Mouse (Mus musculus): ENCODE measurements around the gene Inpp5a. TPM values are rescaled to one million over a fixed set of nuclear protein-coding genes. Genes with fewer than 3 reads are reported as not detected.

The Inpp5a gene
- polyA plus RNA-seq, 1 experiment from 2014 or later: 16.4 TPM

DNA sequence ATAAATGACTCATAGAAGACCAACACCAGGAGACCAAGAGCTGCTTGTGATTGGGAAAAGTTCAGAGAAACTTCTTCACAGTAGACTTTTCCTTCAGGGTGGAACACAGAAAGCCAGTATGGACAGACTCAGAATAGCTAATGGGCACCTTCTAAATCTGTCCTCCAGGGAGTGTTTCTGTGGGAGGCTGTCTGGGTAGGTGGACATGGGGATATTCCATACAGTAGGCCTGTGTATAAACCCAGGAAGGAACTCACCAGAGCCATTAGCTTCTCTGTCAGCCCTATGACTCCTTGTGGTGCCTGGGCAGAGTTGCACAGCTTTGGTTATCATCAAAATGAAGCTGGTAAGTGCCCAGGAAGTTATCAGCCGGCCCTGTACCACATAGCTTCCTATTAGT is 151.7 kb downstream of the Inpp5a start:
- Histone ChIP-seq H3K36me3 (no peaks in the 10 kb centered on the region), H3K4me2 (no peak overlapping the region), H3K27ac (no peak overlapping the region), H3K9me3 (no peaks in the 10 kb centered on the region), H3K4me3 (no peak overlapping the region), H3K27me3 (peaks cover 88% of the 10 kb centered on the region), H3K9ac (no peak overlapping the region), H3K4me1 (replicated peaks) (peaks cover 17% of the 10 kb centered on the region)
- ATAC-seq (ENCODE audit: low FRiP score): no peak
- 90% methylated on average over 1 of the region's 1 CpGs for WGBS

DNA sequence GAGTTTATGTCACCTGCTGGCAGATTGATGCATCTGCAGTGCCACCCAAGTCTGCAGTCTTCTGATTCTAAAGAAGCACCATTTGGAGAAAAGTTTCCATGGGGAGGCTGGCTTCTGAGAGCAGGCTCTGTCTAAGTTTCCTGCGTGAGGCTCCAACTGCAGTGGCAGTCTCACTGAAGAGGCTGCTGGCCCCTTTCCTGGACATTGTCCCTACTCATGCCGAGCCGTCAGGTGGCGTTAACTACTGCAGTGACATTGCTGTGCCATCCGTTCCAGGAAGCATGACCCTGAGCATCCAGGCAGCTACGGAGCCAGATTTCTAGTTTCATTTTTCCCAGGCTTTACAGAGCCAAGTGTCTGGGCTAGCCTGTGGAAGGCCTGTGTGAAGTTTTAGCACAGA is 152.5 kb downstream of the Inpp5a start:
- peaks cover 88% of the 10 kb centered on the region for H3K27me3 ChIP-seq
- no peaks in the 10 kb centered on the region for H3K36me3 ChIP-seq
- 88% methylated on average over 6 of the region's 6 CpGs for WGBS
- no peak overlapping the region for H3K4me3 ChIP-seq
- H3K4me2 ChIP-seq: no peak overlapping the region
- no peak for ATAC-seq (ENCODE audit: low FRiP score)
- H3K9me3 ChIP-seq: no peaks in the 10 kb centered on the region
- H3K27ac ChIP-seq: no peak overlapping the region
- no peak overlapping the region for H3K9ac ChIP-seq
- H3K4me1 ChIP-seq (replicated peaks): peaks cover 26% of the 10 kb centered on the region

DNA sequence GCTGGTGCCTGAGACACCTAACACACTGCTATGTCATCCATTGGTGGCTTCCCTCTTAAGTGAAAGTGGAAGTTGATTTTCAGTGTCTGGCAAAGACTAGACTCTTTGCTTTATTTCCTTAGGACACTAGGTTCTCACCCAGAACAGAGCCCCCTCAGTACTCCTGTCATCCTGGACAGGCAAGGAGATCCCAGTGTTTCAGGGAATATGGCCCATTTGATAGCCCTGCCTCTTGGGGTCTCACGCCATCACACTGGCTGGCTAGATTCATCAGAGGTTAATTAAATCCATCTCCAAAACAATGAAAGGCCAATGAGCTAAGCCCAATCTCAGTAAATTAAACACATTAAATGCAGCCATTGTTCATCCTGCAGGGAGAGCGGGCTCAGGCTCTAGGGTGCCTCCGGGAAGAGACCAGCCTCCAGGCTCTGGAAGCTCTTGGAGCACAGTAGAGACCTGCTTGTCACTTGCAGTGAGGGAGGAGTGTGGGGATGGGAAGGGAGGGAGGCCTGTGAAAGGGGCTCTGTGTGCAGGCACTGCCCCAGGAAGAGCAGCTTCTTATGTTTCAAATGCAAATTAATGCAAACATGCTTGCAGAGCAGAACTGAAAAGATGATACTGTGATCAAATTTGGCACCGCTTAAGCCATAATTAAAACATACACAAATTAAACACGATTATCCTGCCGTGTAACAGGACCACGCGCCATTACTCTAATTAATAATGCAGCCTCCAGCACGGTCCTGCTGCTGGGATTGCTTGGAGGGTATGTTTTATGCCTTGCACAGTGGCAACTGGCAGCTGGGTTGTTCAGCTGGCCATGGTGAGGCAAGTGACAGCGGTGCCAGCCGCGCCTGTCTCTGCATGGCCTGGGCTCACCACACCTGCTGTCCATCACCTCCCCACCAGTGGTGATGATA is 156.1 kb downstream of the Inpp5a start:
- Histone ChIP-seq H3K27me3 (peaks cover 88% of the 10 kb centered on the region), H3K4me3 (no peak overlapping the region), H3K9me3 (no peaks in the 10 kb centered on the region), H3K27ac (peak overlapping the region; percentile 73), H3K36me3 (no peaks in the 10 kb centered on the region), H3K4me1 (replicated peaks) (peaks cover 26% of the 10 kb centered on the region), H3K9ac (peak overlapping the region; percentile 43; the same call in 1 of the 2 replicates), H3K4me2 (peak overlapping the region; percentile 15; the same call in 1 of the 2 replicates)
- peak; percentile 92 for ATAC-seq (ENCODE audit: low FRiP score)
- WGBS: 19% methylated on average over 12 of the region's 12 CpGs

DNA sequence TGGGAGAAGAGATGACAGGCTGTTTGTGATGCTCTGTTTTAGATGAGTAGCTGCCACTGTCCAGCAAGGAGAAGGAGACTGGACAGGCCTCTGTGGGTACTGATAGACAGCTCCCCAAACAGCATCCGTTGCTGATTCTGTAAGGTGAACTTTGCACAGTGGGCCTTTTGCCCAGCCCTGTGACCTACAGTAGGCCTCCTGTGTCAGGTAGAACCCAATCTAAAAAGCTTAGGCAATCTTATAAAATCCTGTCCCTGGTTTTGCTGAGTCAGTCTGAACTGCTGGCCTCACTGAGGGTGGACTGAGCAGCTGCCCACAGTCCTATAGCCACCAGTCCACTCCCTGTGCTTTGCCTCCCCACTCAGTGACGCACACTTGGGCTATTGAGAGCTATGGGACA is 158.4 kb downstream of the Inpp5a start:
- Histone ChIP-seq H3K9me3 (no peaks in the 10 kb centered on the region), H3K4me2 (no peak overlapping the region), H3K4me1 (replicated peaks) (peaks cover 26% of the 10 kb centered on the region), H3K4me3 (no peak overlapping the region), H3K9ac (no peak overlapping the region), H3K27ac (no peak overlapping the region), H3K27me3 (peaks cover 89% of the 10 kb centered on the region), H3K36me3 (no peaks in the 10 kb centered on the region)
- no peak for ATAC-seq (ENCODE audit: low FRiP score)
- 89% methylated on average over 2 of the region's 2 CpGs for WGBS

DNA sequence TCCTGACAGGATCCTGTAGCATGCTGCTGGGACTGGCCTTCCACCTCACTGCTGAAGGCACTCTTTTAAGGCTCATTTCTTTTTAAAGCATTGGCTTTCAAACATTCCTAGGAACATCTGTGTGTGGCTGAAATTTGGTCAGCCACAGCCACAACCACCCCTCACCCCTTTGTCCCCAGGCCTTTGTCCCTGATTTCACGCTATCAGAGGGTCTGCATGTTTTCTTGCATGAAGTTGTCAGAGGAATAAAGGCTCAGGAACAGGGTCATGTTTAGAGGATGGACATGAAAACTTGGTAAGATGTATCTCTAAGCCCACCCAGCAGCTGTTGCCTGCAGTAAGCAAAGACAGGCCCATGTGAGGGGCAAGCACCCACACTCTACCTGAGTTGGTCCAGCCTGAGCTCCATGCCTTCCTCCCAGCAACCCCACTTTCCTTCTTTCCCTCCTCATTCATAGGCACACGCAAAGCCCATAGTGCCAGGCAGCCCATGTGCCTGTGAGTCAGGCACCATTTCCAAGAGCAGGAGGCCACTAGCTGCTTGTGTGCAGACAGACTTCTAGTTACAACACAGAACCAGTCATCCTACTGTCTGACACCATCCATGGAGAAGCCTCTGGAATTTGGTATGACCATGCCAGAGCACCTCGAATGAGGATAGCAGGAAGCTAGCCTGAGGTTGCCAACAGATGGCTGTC is 161.3 kb downstream of the Inpp5a start:
- Histone ChIP-seq H3K27me3 (peaks cover 91% of the 10 kb centered on the region), H3K4me2 (no peak overlapping the region), H3K27ac (no peak overlapping the region), H3K4me3 (no peak overlapping the region), H3K4me1 (replicated peaks) (peaks cover 12% of the 10 kb centered on the region), H3K9ac (no peak overlapping the region), H3K9me3 (no peaks in the 10 kb centered on the region), H3K36me3 (no peaks in the 10 kb centered on the region)
- no peak for ATAC-seq (ENCODE audit: low FRiP score)
- 55% methylated on average over 3 of the region's 3 CpGs for WGBS

DNA sequence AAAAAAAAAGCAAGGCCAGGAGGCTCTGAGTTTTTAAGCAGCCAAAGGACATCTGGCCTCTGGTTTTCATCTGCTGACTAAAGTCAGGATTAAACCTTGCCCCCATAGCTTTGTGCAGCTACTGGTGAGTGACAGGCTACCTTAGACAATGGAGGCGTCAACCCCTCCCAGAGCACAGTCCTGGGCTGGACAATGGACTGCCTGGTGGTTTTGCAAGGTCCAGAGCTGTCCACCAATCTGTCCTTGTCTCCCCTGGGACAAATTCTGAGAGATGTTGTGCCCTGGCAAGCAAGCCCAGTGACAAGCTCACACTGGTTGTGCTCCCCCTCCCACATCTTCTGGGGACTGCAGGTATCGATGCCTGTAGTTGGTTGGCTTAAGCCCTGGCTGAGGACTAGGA is 162.6 kb downstream of the Inpp5a start:
- H3K9ac ChIP-seq: no peak overlapping the region
- H3K4me2 ChIP-seq: no peak overlapping the region
- ATAC-seq (ENCODE audit: low FRiP score): no peak
- H3K4me1 ChIP-seq (replicated peaks): peaks cover 4% of the 10 kb centered on the region
- WGBS: 34% methylated on average over 2 of the region's 2 CpGs
- no peak overlapping the region for H3K27ac ChIP-seq
- no peaks in the 10 kb centered on the region for H3K36me3 ChIP-seq
- no peaks in the 10 kb centered on the region for H3K9me3 ChIP-seq
- H3K27me3 ChIP-seq: peaks cover 90% of the 10 kb centered on the region
- H3K4me3 ChIP-seq: no peak overlapping the region

DNA sequence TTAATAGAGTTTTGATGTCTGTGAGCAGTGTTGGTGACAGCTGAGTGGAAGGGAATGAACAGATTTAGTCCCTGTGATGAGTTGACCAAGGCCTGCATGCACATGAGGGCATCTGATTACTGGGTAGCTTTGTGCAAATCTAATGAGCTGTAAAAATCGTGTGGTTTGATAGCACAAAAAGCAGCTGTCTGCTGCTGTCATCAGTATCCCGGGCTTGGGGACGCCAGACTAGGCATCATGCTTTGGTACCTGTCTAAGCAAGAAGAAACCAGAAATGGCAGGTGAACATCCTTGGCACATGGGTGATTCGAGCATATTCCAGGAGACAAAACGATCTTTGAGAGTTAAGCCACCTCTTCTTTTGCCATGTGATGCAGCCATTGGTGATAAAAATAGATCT is 167.4 kb downstream of the Inpp5a start:
- H3K36me3 ChIP-seq: 0 out of 2 replicates have a peak, but pooled peaks cover 3% of the 10 kb centered on the region
- H3K9ac ChIP-seq: no peak overlapping the region
- H3K27me3 ChIP-seq: peaks cover 90% of the 10 kb centered on the region
- H3K27ac ChIP-seq: no peak overlapping the region; the same call in 1 of the 2 replicates
- no peak for ATAC-seq (ENCODE audit: low FRiP score)
- peaks cover 13% of the 10 kb centered on the region for H3K4me1 ChIP-seq (replicated peaks)
- H3K9me3 ChIP-seq: no peaks in the 10 kb centered on the region
- no peak overlapping the region for H3K4me2 ChIP-seq
- 34% methylated on average over 5 of the region's 5 CpGs for WGBS
- H3K4me3 ChIP-seq: no peak overlapping the region

DNA sequence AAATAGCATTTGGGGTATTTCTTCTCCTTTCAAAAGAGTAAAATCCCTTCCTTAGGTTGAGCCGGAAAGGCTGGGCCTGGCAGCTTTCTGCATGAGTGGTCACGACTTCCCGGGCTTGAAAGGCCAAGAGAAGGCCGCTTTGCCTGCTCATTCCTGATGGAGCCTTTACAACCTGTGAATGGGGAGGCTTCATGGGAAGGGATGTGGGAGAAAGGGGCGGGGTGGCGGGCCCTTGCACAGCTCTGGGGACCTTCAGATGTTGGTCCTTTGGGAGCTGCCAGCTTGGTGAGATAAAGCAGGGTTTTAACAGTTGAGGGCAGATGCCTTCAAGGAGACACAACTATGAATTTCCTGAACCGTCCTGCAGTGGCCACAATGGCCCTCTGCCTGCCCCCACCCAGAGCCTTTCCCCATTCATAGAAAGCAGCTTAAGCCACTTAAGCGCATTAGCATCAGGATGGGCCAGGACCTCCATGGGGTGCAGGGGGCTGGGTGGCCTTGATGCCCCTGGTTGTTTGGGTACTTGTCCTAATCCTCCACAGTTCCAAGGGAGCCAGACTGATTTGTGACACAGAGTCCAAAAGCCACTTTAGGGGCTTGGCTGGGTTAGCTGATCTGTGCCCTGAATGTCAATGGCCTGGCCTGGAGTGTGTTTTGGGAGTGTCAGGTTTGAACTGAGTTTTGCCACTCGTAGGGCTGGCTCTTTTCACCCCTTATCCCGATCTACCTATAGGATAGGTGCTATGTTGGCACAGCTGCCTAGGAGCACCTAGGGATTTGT is 168.0 kb downstream of the Inpp5a start:
- Histone ChIP-seq H3K27me3 (peaks cover 90% of the 10 kb centered on the region), H3K4me1 (replicated peaks) (peaks cover 13% of the 10 kb centered on the region), H3K4me2 (no peak overlapping the region), H3K9ac (no peak overlapping the region), H3K4me3 (no peak overlapping the region), H3K9me3 (no peaks in the 10 kb centered on the region), H3K36me3 (0 out of 2 replicates have a peak, but pooled peaks cover 3% of the 10 kb centered on the region), H3K27ac (no peak overlapping the region; the same call in 1 of the 2 replicates)
- ATAC-seq (ENCODE audit: low FRiP score): no peak
- WGBS: 24% methylated on average over 10 of the region's 10 CpGs

DNA sequence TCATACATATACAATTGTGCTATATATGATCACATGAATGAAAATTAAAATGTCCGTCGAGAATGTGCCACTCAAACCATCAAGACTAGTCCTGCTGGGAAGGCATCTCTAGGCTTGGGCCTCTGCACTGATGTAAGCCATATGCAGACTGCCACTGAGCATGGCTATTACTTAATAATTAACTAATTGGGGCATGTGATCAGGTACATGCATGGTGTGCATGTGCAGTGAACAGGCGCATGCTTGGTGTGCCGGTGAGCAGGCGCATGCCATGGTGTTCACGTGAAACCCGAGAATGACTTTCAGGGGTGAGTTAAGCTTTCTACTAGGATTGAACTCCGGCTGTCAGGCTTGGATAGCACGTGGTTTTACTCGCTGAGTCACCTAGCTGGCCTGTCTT is 170.8 kb downstream of the Inpp5a start:
- Histone ChIP-seq H3K9ac (no peak overlapping the region), H3K27me3 (peaks cover 90% of the 10 kb centered on the region), H3K27ac (no peak overlapping the region), H3K4me3 (no peak overlapping the region), H3K4me1 (replicated peaks) (peaks cover 25% of the 10 kb centered on the region), H3K9me3 (no peaks in the 10 kb centered on the region), H3K4me2 (no peak overlapping the region), H3K36me3 (0 out of 2 replicates have a peak, but pooled peaks cover 3% of the 10 kb centered on the region)
- WGBS: 93% methylated on average over 10 of the region's 10 CpGs
- no peak for ATAC-seq (ENCODE audit: low FRiP score)

DNA sequence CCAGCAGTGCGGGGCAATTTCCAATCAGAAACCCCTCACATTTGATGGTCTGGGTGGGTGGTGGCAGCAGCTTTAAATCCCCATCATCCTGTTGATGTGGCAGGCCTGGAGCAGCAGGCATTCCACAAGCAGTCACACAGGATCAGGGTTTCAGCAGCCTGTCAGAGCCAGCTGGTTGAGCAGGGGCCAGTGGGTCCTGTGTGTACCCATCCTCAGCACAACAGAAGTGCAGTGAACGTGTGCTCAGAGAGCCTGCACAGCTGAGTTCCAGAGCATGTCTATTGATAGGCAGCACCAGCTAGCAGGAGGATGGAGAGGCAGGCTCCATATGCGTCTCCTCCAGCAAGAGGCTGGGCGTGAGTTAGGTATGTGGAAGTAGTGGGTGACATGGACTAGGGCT is 174.5 kb downstream of the Inpp5a start:
- H3K27ac ChIP-seq: peak overlapping the region; percentile 72
- no peak overlapping the region for H3K4me2 ChIP-seq
- 0 out of 2 replicates have a peak, but pooled peaks cover 3% of the 10 kb centered on the region for H3K36me3 ChIP-seq
- 64% methylated on average over 4 of the region's 4 CpGs for WGBS
- peaks cover 92% of the 10 kb centered on the region for H3K27me3 ChIP-seq
- no peaks in the 10 kb centered on the region for H3K9me3 ChIP-seq
- no peak for ATAC-seq (ENCODE audit: low FRiP score)
- H3K9ac ChIP-seq: no peak overlapping the region
- H3K4me3 ChIP-seq: no peak overlapping the region
- peaks cover 24% of the 10 kb centered on the region for H3K4me1 ChIP-seq (replicated peaks)

DNA sequence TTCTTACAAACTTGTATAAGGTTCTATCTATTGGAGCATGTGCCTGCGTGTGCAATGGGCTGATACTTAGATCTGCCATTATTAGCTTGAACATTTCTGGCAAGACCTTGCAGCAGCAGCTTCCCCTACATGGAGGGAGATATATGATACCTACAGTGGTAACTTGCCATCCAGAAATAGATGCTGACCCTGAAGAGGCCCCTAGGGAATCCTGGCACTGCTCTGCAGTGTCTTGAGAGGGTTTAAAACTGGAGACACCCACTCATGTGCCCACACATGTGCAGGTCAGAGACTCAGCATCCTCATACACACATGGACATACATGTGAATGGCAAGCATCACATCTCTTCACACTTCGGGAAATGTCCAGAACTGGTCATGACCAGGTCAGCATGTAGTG is 175.3 kb downstream of the Inpp5a start:
- Histone ChIP-seq H3K9ac (no peak overlapping the region), H3K4me3 (no peak overlapping the region), H3K36me3 (0 out of 2 replicates have a peak, but pooled peaks cover 3% of the 10 kb centered on the region), H3K9me3 (no peaks in the 10 kb centered on the region), H3K4me2 (no peak overlapping the region), H3K27me3 (peaks cover 92% of the 10 kb centered on the region), H3K4me1 (replicated peaks) (peaks cover 24% of the 10 kb centered on the region), H3K27ac (no peak overlapping the region)
- ATAC-seq (ENCODE audit: low FRiP score): no peak
- WGBS: 96% methylated on average over 2 of the region's 2 CpGs

DNA sequence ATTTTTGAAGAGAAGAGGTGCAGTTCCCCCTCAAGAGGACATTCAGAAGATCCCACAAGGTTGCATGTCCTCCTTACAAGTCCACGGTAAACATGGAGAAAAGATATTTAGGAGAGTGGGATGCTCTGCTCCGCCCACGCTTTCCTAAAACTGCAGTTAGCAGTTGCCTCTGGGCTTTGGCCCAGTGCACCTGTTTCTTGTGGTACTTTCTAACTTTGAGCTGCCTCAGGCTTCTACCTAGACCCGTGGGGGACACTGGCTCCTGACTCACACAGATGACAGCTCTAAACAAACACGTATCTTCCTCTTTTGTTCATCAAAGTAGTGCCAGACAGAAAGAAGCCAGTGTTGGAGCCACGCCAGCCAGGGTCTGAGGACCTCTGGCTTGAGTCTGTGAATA is 177.1 kb downstream of the Inpp5a start:
- no peak overlapping the region for H3K4me3 ChIP-seq
- H3K36me3 ChIP-seq: no peaks in the 10 kb centered on the region
- no peak overlapping the region for H3K9ac ChIP-seq
- peaks cover 24% of the 10 kb centered on the region for H3K4me1 ChIP-seq (replicated peaks)
- no peak overlapping the region for H3K27ac ChIP-seq
- no peaks in the 10 kb centered on the region for H3K9me3 ChIP-seq
- no peak for ATAC-seq (ENCODE audit: low FRiP score)
- H3K27me3 ChIP-seq: peaks cover 87% of the 10 kb centered on the region
- WGBS: 69% methylated on average over 6 of the region's 6 CpGs
- H3K4me2 ChIP-seq: no peak overlapping the region

All from hindbrain, embryonic 13.5 days (tissue).